Mouse (Mus musculus) macrophage (primary cell): ENCODE data around the gene Tnip2. TPM values are rescaled to one million over a fixed set of nuclear protein-coding genes. Genes with fewer than 3 reads are reported as not detected.

ENCODE experiments used
- H3K27ac ChIP-seq: fragments of 350-480 bp; formaldehyde crosslinking; 2 replicates; pipeline ENCODE4 v1.9.0; 2021
- H3K36me3 ChIP-seq: fragments of 350-480 bp; formaldehyde crosslinking; 2 replicates; pipeline ENCODE4 v1.9.0; 2021; ENCODE audit errors: inconsistent target
- H3K4me3 ChIP-seq: fragments of 350-480 bp; formaldehyde crosslinking; 2 replicates; pipeline ENCODE4 v1.9.0; 2021; ENCODE audit errors: inconsistent target
- H3K79me2 ChIP-seq: fragments of 350-480 bp; formaldehyde crosslinking; 2 replicates; pipeline ENCODE4 v1.9.0; 2021; ENCODE audit errors: inconsistent target
- WGBS: methylation state at CpG from one replicate; pipeline ENCODE4 v1.1.7; 2026; ENCODE audit warnings: inconsistent platforms; ENCODE audit not compliant: missing documents; 5-methylcytosine and 5-hydroxymethylcytosine counted together
- polyA plus RNA-seq: library from polyadenylated mRNA; stranded (reverse); fragments of 250-400 nt; gene quantifications from 3 replicates; pipeline ENCODE4 v1.2.4, GENCODE M21; 2018; ENCODE audit warnings: inconsistent platforms

The Tnip2 gene
- polyA plus RNA-seq, 1 experiment from 2014 or later: 24.5 TPM

GRCm38 (mm10) chr5:34466079-34466478 is 47.7 kb downstream of the Tnip2 start:
- 14% methylated on average over 1 of the region's 1 CpGs for WGBS
- H3K4me3 ChIP-seq: no peak overlapping the region
- H3K36me3 ChIP-seq: peaks cover 64% of the 10 kb centered on the region
- no peaks in the 10 kb centered on the region; the same call in 1 of the 2 replicates for H3K79me2 ChIP-seq
- no peak overlapping the region for H3K27ac ChIP-seq

- H3K27ac ChIP-seq: no peak overlapping the region
- H3K79me2 ChIP-seq: no peaks in the 10 kb centered on the region
- WGBS: 97% methylated on average over 6 of the region's 6 CpGs
- peaks cover 96% of the 10 kb centered on the region for H3K36me3 ChIP-seq
- H3K4me3 ChIP-seq: no peak overlapping the region
Measured at GRCm38 (mm10) chr5:34461841-34462240, 52.0 kb downstream of the Tnip2 start.

DNA sequence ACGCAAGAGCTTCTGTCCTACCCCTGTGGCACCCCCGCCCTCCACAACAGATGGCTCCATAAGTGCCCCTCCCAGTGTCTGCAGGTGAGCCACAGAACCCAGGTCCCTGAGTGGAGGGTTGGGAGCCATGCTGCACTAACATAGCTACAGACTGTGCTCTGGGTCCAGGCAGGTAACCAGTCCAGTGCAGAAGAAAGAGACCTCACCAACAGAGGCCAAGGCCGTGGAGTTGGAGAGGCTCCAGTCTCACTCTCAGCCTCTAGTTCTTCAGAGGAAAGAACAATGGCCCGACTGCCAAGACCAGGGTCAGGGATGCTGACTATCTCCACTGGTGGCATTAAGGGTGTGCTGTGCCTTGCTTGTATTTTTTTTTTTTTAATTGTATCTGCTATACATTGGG is 52.5 kb downstream of the Tnip2 start:
- Histone ChIP-seq H3K4me3 (no peak overlapping the region), H3K79me2 (no peaks in the 10 kb centered on the region), H3K27ac (no peak overlapping the region), H3K36me3 (peaks cover 96% of the 10 kb centered on the region)
- 100% methylated on average over 3 of the region's 4 CpGs for WGBS

DNA sequence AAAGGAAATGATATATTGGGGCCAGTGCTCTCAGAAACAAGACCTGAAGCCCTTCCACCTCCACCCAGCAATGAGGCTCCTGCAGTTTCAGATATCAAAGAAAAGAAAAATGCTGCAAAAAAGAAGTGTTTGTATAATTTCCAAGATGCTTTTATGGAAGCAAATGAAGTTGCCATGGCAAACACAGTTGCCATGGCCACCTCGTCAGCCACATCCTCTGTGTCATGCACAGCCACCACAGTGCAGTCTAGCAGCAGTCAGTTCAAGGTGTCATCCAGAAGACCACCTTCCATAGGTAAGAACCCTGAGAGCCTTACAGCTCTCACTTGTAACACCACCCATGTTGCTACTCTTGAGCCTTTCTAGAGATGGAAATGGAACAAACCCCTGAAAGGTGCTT is 54.8 kb downstream of the Tnip2 start:
- Histone ChIP-seq H3K36me3 (peaks cover 80% of the 10 kb centered on the region), H3K27ac (no peak overlapping the region), H3K79me2 (no peaks in the 10 kb centered on the region), H3K4me3 (no peak overlapping the region)
- 100% methylated on average over 1 of the region's 1 CpGs for WGBS

GRCm38 (mm10) chr5:34446207-34446606 is 67.6 kb downstream of the Tnip2 start:
- no peak overlapping the region for H3K27ac ChIP-seq
- no peaks in the 10 kb centered on the region for H3K79me2 ChIP-seq
- H3K36me3 ChIP-seq: peaks cover 68% of the 10 kb centered on the region
- H3K4me3 ChIP-seq: no peak overlapping the region
- WGBS: 96% methylated on average over 5 of the region's 9 CpGs

Other genes with a start within 250 kb of the Tnip2 start
- 3.7 to 7.8 TPM (median 6.6 TPM) in 3 replicates for gene Zfyve28, start 225.5 kb downstream of the Tnip2 start, polyA plus RNA-seq
- gene Cfap99, start 225.4 kb downstream of the Tnip2 start, polyA plus RNA-seq: not detected in 3 replicates
- 52.5 to 83.1 TPM (median 60.3 TPM) in 3 replicates for gene Rnf4, start 177.7 kb downstream of the Tnip2 start, polyA plus RNA-seq
- 18.5 to 47.9 TPM (median 18.6 TPM) in 3 replicates for gene Fam193a, start 144.1 kb downstream of the Tnip2 start, polyA plus RNA-seq
- gene Sh3bp2, start 11.8 kb upstream of the Tnip2 start, polyA plus RNA-seq: 112 to 135 TPM (median 116 TPM) in 3 replicates
- 107 to 147 TPM (median 116 TPM) in 3 replicates for gene Add1, start 59.7 kb upstream of the Tnip2 start, polyA plus RNA-seq
- gene Mfsd10, start 123.2 kb upstream of the Tnip2 start, polyA plus RNA-seq: 19.4 to 37.9 TPM (median 29.4 TPM) in 3 replicates
- gene Nop14, start 146.2 kb upstream of the Tnip2 start, polyA plus RNA-seq: 19.8 to 48.1 TPM (median 37.4 TPM) in 3 replicates
- 1.6 to 2.2 TPM (median 2.0 TPM) in 3 replicates for gene Grk4, start 146.4 kb upstream of the Tnip2 start, polyA plus RNA-seq
- gene Htt, start 247.7 kb upstream of the Tnip2 start, polyA plus RNA-seq: 14.2 to 24.1 TPM (median 20.6 TPM) in 3 replicates